Mouse (Mus musculus): ENCODE measurements around the gene Ksr1. TPM values are rescaled to one million over a fixed set of nuclear protein-coding genes. Genes with fewer than 3 reads are reported as not detected.
A peak's percentile ranks its signal among the peaks of the same experiment; 100 is the strongest.

The Ksr1 gene
- total RNA-seq, 2 experiments from 2014 or later = 9.1 to 10.0 TPM

GRCm38 (mm10) chr11:79122556-79122955 lies 23.7 kb downstream of the Ksr1 start:
- DNase-seq = no peak

- DNase-seq = no peak
Measured at GRCm38 (mm10) chr11:79120087-79120486, 26.1 kb downstream of the Ksr1 start.

- no peak for DNase-seq
Measured at GRCm38 (mm10) chr11:79118918-79119377, 27.3 kb downstream of the Ksr1 start.

- DNase-seq = no peak
Measured at GRCm38 (mm10) chr11:79116665-79117064, 29.5 kb downstream of the Ksr1 start.

- no peak for DNase-seq
Measured at GRCm38 (mm10) chr11:79115659-79116058, 30.5 kb downstream of the Ksr1 start.

GRCm38 (mm10) chr11:79114061-79114460 lies 32.1 kb downstream of the Ksr1 start:
- DNase-seq = no peak

- DNase-seq = no peak
Measured at GRCm38 (mm10) chr11:79113397-79113796, 32.8 kb downstream of the Ksr1 start.

- DNase-seq = peak; percentile 37 to 41
Measured at GRCm38 (mm10) chr11:79112559-79113302, 33.5 kb downstream of the Ksr1 start.

GRCm38 (mm10) chr11:79111864-79112558 lies 34.2 kb downstream of the Ksr1 start:
- peak in 1 of 2 experiments; percentile 33 for DNase-seq

GRCm38 (mm10) chr11:79110446-79110845 lies 35.8 kb downstream of the Ksr1 start:
- DNase-seq = no peak

- DNase-seq = no peak
Measured at GRCm38 (mm10) chr11:79107934-79108333, 38.3 kb downstream of the Ksr1 start.

- DNase-seq = no peak
Measured at GRCm38 (mm10) chr11:79104998-79105397, 41.2 kb downstream of the Ksr1 start.

- no peak for DNase-seq
Measured at GRCm38 (mm10) chr11:79104538-79104937, 41.7 kb downstream of the Ksr1 start.

GRCm38 (mm10) chr11:79104096-79104495 lies 42.1 kb downstream of the Ksr1 start:
- no peak for DNase-seq

- no peak for DNase-seq
Measured at GRCm38 (mm10) chr11:79103461-79103869, 42.7 kb downstream of the Ksr1 start.

- no peak for DNase-seq
Measured at GRCm38 (mm10) chr11:79102280-79102679, 43.9 kb downstream of the Ksr1 start.

- no peak for DNase-seq
Measured at GRCm38 (mm10) chr11:79101568-79101967, 44.6 kb downstream of the Ksr1 start.

- peak; percentile 88 to 89 for DNase-seq
Measured at GRCm38 (mm10) chr11:79099032-79099431, 47.2 kb downstream of the Ksr1 start.

GRCm38 (mm10) chr11:79097736-79098135 lies 48.5 kb downstream of the Ksr1 start:
- DNase-seq = no peak

- no peak for DNase-seq
Measured at GRCm38 (mm10) chr11:79096673-79097072, 49.5 kb downstream of the Ksr1 start.

GRCm38 (mm10) chr11:79095713-79096112 lies 50.5 kb downstream of the Ksr1 start:
- DNase-seq = no peak

GRCm38 (mm10) chr11:79094727-79095126 lies 51.5 kb downstream of the Ksr1 start:
- no peak for DNase-seq

- DNase-seq = no peak
Measured at GRCm38 (mm10) chr11:79093986-79094695, 52.1 kb downstream of the Ksr1 start.

All from adrenal gland, postnatal 36 days (tissue).